Mouse (Mus musculus) CD4-positive, CD25-positive, alpha-beta regulatory T cell, adult 2 months (primary cell): ENCODE data around the gene Sema4d.
"Not testable (repeated sequence)": the region's sequence is repeated elsewhere in the genome, so short reads cannot be mapped to it uniquely, and the experiment has no call there.

Source experiments
- DNase-seq: peaks from one replicate; pipeline ENCODE4 v3.0.0-alpha.2; 2012; ENCODE audit warnings: low read depth, low spot score

Gene Sema4d

GRCm38 (mm10) chr13:51793425-51793891, at the start of gene Sema4d:
TSS of gene Sema4d (minus strand) at chr13:51793747.
- DNase-seq, result peak; percentile 88

- DNase-seq, result no peak
Measured at GRCm38 (mm10) chr13:51843298-51843697, 49.8 kb upstream of the Sema4d start.

GRCm38 (mm10) chr13:51842773-51843172, 49.2 kb upstream of the Sema4d start:
- no peak for DNase-seq

GRCm38 (mm10) chr13:51842191-51842590, 48.6 kb upstream of the Sema4d start:
- DNase-seq, result no peak

- DNase-seq, result no peak
Measured at GRCm38 (mm10) chr13:51841541-51842115, 48.1 kb upstream of the Sema4d start.

GRCm38 (mm10) chr13:51840702-51841101, 47.2 kb upstream of the Sema4d start:
- no peak for DNase-seq

- peak; percentile 84 for DNase-seq
Measured at GRCm38 (mm10) chr13:51839250-51840026, 45.9 kb upstream of the Sema4d start.

- DNase-seq, result peak; percentile 32
Measured at GRCm38 (mm10) chr13:51837402-51837801, 43.9 kb upstream of the Sema4d start.

GRCm38 (mm10) chr13:51835208-51835607, 41.7 kb upstream of the Sema4d start:
- not testable (repeated sequence) for DNase-seq

- no peak for DNase-seq
Measured at GRCm38 (mm10) chr13:51834520-51834919, 41.0 kb upstream of the Sema4d start.

- peak; percentile 47 for DNase-seq
Measured at GRCm38 (mm10) chr13:51834024-51834423, 40.5 kb upstream of the Sema4d start.

- DNase-seq, result no peak
Measured at GRCm38 (mm10) chr13:51833611-51834010, 40.1 kb upstream of the Sema4d start.

- DNase-seq, result no peak
Measured at GRCm38 (mm10) chr13:51832491-51832890, 38.9 kb upstream of the Sema4d start.

- peak; percentile 81 for DNase-seq
Measured at GRCm38 (mm10) chr13:51830744-51831450, 37.4 kb upstream of the Sema4d start.

GRCm38 (mm10) chr13:51823822-51824495, 30.4 kb upstream of the Sema4d start:
- DNase-seq, result no peak

- no peak for DNase-seq
Measured at GRCm38 (mm10) chr13:51821988-51822387, 28.4 kb upstream of the Sema4d start.

- no peak for DNase-seq
Measured at GRCm38 (mm10) chr13:51819351-51819750, 25.8 kb upstream of the Sema4d start.

GRCm38 (mm10) chr13:51818944-51819326, 25.4 kb upstream of the Sema4d start:
- no peak for DNase-seq

- DNase-seq, result no peak
Measured at GRCm38 (mm10) chr13:51818170-51818943, 24.8 kb upstream of the Sema4d start.

GRCm38 (mm10) chr13:51816559-51817041, 23.1 kb upstream of the Sema4d start:
- no peak for DNase-seq
